Mouse (Mus musculus) embryonic facial prominence, embryonic 15.5 days (tissue): ENCODE results near the gene Cacna1c. TPM values are rescaled to one million over a fixed set of nuclear protein-coding genes. Genes with fewer than 3 reads are reported as not detected.

Experiments used
- ATAC-seq: fragments of 200-750 bp; cut with Nextera tagmentation; 2 replicates; pipeline ENCODE4 v1.8.0; 2017; ENCODE audit warnings: low read depth, moderate TSS enrichment; ENCODE audit not compliant: insufficient number of reproducible peaks, low FRiP score, low TSS enrichment
- H3K27ac ChIP-seq: fragments of 300-500 bp; sonication (generic); replicated peaks from 2 replicates; pipeline ENCODE4 v1.5.1; 2015; ENCODE audit warnings: mild to moderate bottlenecking, inconsistent platforms
- H3K27me3 ChIP-seq: fragments of 300-500 bp; sonication (generic); 2 replicates; pipeline ENCODE4 v1.6.1; 2015; ENCODE audit warnings: inconsistent platforms
- H3K36me3 ChIP-seq: fragments of 300-500 bp; sonication (generic); 2 replicates; pipeline ENCODE4 v1.6.1; 2015; ENCODE audit warnings: mild to moderate bottlenecking, inconsistent platforms
- H3K4me1 ChIP-seq: fragments of 300-500 bp; sonication (generic); 2 replicates; pipeline ENCODE4 v1.6.1; 2015; ENCODE audit warnings: inconsistent platforms
- H3K4me2 ChIP-seq: fragments of 300-500 bp; sonication (generic); replicated peaks from 2 replicates; pipeline ENCODE4 v1.6.1; 2015; ENCODE audit warnings: mild to moderate bottlenecking, inconsistent platforms
- H3K4me3 ChIP-seq: fragments of 300-500 bp; sonication (generic); replicated peaks from 2 replicates; pipeline ENCODE4 v1.5.1; 2015; ENCODE audit warnings: mild to moderate bottlenecking, inconsistent platforms
- H3K9ac ChIP-seq: fragments of 300-500 bp; sonication (generic); 2 replicates; pipeline ENCODE4 v1.6.1; 2015; ENCODE audit warnings: inconsistent platforms
- H3K9me3 ChIP-seq: fragments of 300-500 bp; sonication (generic); replicated peaks from 2 replicates; pipeline ENCODE4 v1.6.1; 2016; ENCODE audit warnings: inconsistent platforms
- WGBS: fragments of 180-500 bp; shearing (Covaris S2); methylation state at CpG from one replicate; pipeline ENCODE4 v1.1.7; 2015; 5-methylcytosine and 5-hydroxymethylcytosine counted together
- polyA plus RNA-seq: library from polyadenylated mRNA; unstranded; fragments of >200 nt; fragmentation: Nextera tagmentation; extraction: Ambion mirVana; gene quantifications from 2 replicates; pipeline ENCODE4 v1.2.1, GENCODE M21; 2015

Cacna1c gene
- polyA plus RNA-seq, 1 experiment from 2014 or later, result 5.0 TPM

GRCm38 (mm10) chr6:119186658-119187057 lies 9.6 kb downstream of the Cacna1c start:
- Histone ChIP-seq H3K36me3 (peaks cover 20% of the 10 kb centered on the region; the same call in 1 of the 2 replicates), H3K27me3 (no peaks in the 10 kb centered on the region), H3K9ac (no peak overlapping the region), H3K4me3 (no peak overlapping the region), H3K27ac (no peak overlapping the region), H3K9me3 (no peaks in the 10 kb centered on the region), H3K4me1 (no peaks in the 10 kb centered on the region), H3K4me2 (no peak overlapping the region)
- WGBS, result 66% methylated on average over 8 of the region's 8 CpGs
- ATAC-seq, result no peak

GRCm38 (mm10) chr6:119183781-119184180 lies 12.4 kb downstream of the Cacna1c start:
- 50% methylated on average over 3 of the region's 3 CpGs for WGBS
- Histone ChIP-seq H3K4me1 (no peaks in the 10 kb centered on the region), H3K27ac (no peak overlapping the region), H3K4me2 (no peak overlapping the region), H3K9ac (no peak overlapping the region), H3K27me3 (no peaks in the 10 kb centered on the region), H3K9me3 (no peaks in the 10 kb centered on the region), H3K36me3 (0 out of 2 replicates have a peak, but pooled peaks cover 9% of the 10 kb centered on the region), H3K4me3 (no peak overlapping the region)
- ATAC-seq, result no peak

- no peak overlapping the region for H3K9ac ChIP-seq
- no peaks in the 10 kb centered on the region for H3K4me1 ChIP-seq
- 88% methylated on average over 9 of the region's 9 CpGs for WGBS
Observed at GRCm38 (mm10) chr6:119182211-119182610, 14.0 kb downstream of the Cacna1c start.

GRCm38 (mm10) chr6:119180188-119180587 lies 16.0 kb downstream of the Cacna1c start:
- Histone ChIP-seq H3K9ac (no peak overlapping the region), H3K4me1 (0 out of 2 replicates have a peak, but pooled peaks cover 5% of the 10 kb centered on the region), H3K36me3 (0 out of 2 replicates have a peak, but pooled peaks cover 9% of the 10 kb centered on the region), H3K9me3 (no peaks in the 10 kb centered on the region), H3K4me3 (no peak overlapping the region), H3K4me2 (no peak overlapping the region), H3K27ac (no peak overlapping the region), H3K27me3 (no peaks in the 10 kb centered on the region)
- no peak for ATAC-seq
- 91% methylated on average over 2 of the region's 2 CpGs for WGBS

More at GRCm38 (mm10) chr6:119182211-119182610, 14.0 kb downstream of the Cacna1c start:
- ATAC-seq, result no peak
- Histone ChIP-seq H3K9me3 (no peaks in the 10 kb centered on the region), H3K4me2 (no peak overlapping the region), H3K36me3 (0 out of 2 replicates have a peak, but pooled peaks cover 9% of the 10 kb centered on the region), H3K27me3 (no peaks in the 10 kb centered on the region), H3K27ac (no peak overlapping the region), H3K4me3 (no peak overlapping the region)

- H3K27me3 ChIP-seq, result no peaks in the 10 kb centered on the region
- WGBS, result 71% methylated on average over 8 of the region's 8 CpGs
- no peak overlapping the region for H3K4me3 ChIP-seq
- H3K27ac ChIP-seq, result no peak overlapping the region
- ATAC-seq, result no peak
- no peak overlapping the region for H3K9ac ChIP-seq
- H3K36me3 ChIP-seq, result no peaks in the 10 kb centered on the region
- H3K9me3 ChIP-seq, result no peaks in the 10 kb centered on the region
- H3K4me1 ChIP-seq, result 0 out of 2 replicates have a peak, but pooled peaks cover 7% of the 10 kb centered on the region
- H3K4me2 ChIP-seq, result no peak overlapping the region
Observed at GRCm38 (mm10) chr6:119177101-119177500, 19.1 kb downstream of the Cacna1c start.

GRCm38 (mm10) chr6:119176103-119176502 lies 20.1 kb downstream of the Cacna1c start:
- Histone ChIP-seq H3K4me2 (peak overlapping the region; percentile 61), H3K4me1 (0 out of 2 replicates have a peak, but pooled peaks cover 7% of the 10 kb centered on the region), H3K36me3 (no peaks in the 10 kb centered on the region), H3K4me3 (peak overlapping the region; percentile 66), H3K9ac (no peak overlapping the region), H3K9me3 (no peaks in the 10 kb centered on the region), H3K27me3 (no peaks in the 10 kb centered on the region), H3K27ac (no peak overlapping the region)
- ATAC-seq, result no peak
- WGBS, result 74% methylated on average over 7 of the region's 7 CpGs

- H3K4me2 ChIP-seq, result peak within 1 kb of the TSS; percentile 61
- under 1% methylated on average over 65 of the region's 65 CpGs for WGBS
- peak within 1 kb of the TSS; percentile 76 for H3K27ac ChIP-seq
- H3K36me3 ChIP-seq, result no peaks in the 10 kb centered on the region
- H3K27me3 ChIP-seq, result no peaks in the 10 kb centered on the region
- peak within 1 kb of the TSS; percentile 66 for H3K4me3 ChIP-seq
- peak; percentile 90 for ATAC-seq
- no peaks in the 10 kb centered on the region for H3K9me3 ChIP-seq
- peak within 1 kb of the TSS; percentile 74 for H3K9ac ChIP-seq
- H3K4me1 ChIP-seq, result 0 out of 2 replicates have a peak, but pooled peaks cover 7% of the 10 kb centered on the region
Observed at GRCm38 (mm10) chr6:119175078-119175853, 21.0 kb downstream of the Cacna1c start, which contains the start of gene Dcp1b. TSS of gene Dcp1b (plus strand) at chr6:119175253.

- no peak overlapping the region for H3K27ac ChIP-seq
- H3K36me3 ChIP-seq, result no peaks in the 10 kb centered on the region
- no peak; the same call in 1 of the 2 replicates for ATAC-seq
- H3K9ac ChIP-seq, result no peak overlapping the region
- 0 out of 2 replicates have a peak, but pooled peaks cover 7% of the 10 kb centered on the region for H3K4me1 ChIP-seq
- no peaks in the 10 kb centered on the region for H3K27me3 ChIP-seq
- H3K4me2 ChIP-seq, result peak overlapping the region; percentile 61
- no peaks in the 10 kb centered on the region for H3K9me3 ChIP-seq
- 52% methylated on average over 12 of the region's 12 CpGs for WGBS
- H3K4me3 ChIP-seq, result peak overlapping the region; percentile 66
Observed at GRCm38 (mm10) chr6:119174307-119175074, 21.7 kb downstream of the Cacna1c start.

GRCm38 (mm10) chr6:119165677-119166076 lies 30.5 kb downstream of the Cacna1c start:
- no peak for ATAC-seq
- H3K4me3 ChIP-seq, result no peak overlapping the region
- no peaks in the 10 kb centered on the region for H3K4me1 ChIP-seq
- H3K36me3 ChIP-seq, result no peaks in the 10 kb centered on the region
- no peak overlapping the region for H3K9ac ChIP-seq
- H3K27ac ChIP-seq, result no peak overlapping the region
- H3K4me2 ChIP-seq, result no peak overlapping the region
- no peaks in the 10 kb centered on the region for H3K27me3 ChIP-seq
- H3K9me3 ChIP-seq, result no peaks in the 10 kb centered on the region

GRCm38 (mm10) chr6:119145109-119145508 lies 51.1 kb downstream of the Cacna1c start:
- Histone ChIP-seq H3K4me1 (no peaks in the 10 kb centered on the region), H3K9me3 (no peaks in the 10 kb centered on the region), H3K4me2 (no peak overlapping the region), H3K4me3 (no peak overlapping the region), H3K27ac (no peak overlapping the region), H3K9ac (no peak overlapping the region), H3K36me3 (no peaks in the 10 kb centered on the region), H3K27me3 (no peaks in the 10 kb centered on the region)
- WGBS, result 69% methylated on average over 4 of the region's 4 CpGs
- ATAC-seq, result no peak

- WGBS, result 62% methylated on average over 7 of the region's 7 CpGs
- H3K9ac ChIP-seq, result no peak overlapping the region
- no peak for ATAC-seq
- H3K27me3 ChIP-seq, result no peaks in the 10 kb centered on the region
- H3K4me3 ChIP-seq, result no peak overlapping the region
- no peaks in the 10 kb centered on the region for H3K36me3 ChIP-seq
- no peak overlapping the region for H3K27ac ChIP-seq
- H3K9me3 ChIP-seq, result no peaks in the 10 kb centered on the region
- H3K4me2 ChIP-seq, result no peak overlapping the region
- no peaks in the 10 kb centered on the region for H3K4me1 ChIP-seq
Observed at GRCm38 (mm10) chr6:119139561-119139960, 56.7 kb downstream of the Cacna1c start.
